Mouse (Mus musculus): ENCODE results near the gene Camkk1.

DNA sequence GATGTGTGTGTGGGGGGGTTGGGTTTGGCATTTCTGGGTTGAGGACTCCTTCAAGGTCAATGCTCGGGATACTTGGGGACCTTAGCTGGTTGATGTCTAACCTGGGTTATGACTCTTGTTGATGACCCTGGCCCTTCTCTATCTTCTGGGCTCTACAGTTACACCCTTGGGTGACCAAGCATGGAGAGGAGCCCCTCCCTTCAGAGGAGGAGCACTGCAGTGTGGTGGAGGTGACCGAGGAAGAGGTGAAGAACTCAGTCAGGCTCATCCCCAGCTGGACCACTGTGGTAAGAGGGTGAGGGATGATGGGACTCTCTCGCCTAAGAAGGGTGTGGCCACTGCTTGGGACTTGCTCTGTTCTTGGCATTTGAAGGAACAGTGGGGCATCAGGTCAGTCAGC, 18.9 kb downstream of the Camkk1 start:
- TF ChIP-seq CTCF (IDR thresholded peaks at IDR 0.05; ENCODE audit: borderline replicate concordance, extremely low read depth, insufficient read depth, insufficient read length) (no peak), POLR2A (IDR thresholded peaks at IDR 0.05; ENCODE audit: borderline replicate concordance, extremely low read depth, insufficient read depth, insufficient read length, poor library complexity, severe bottlenecking) (no peak)

All from brain, embryonic 14.5 days (tissue).